Mouse (Mus musculus) fat pad, adult 2 months (tissue): ENCODE results near the gene Dtwd1.
"Not testable (repeated sequence)": the region's sequence is repeated elsewhere in the genome, so short reads cannot be mapped to it uniquely, and the experiment has no call there.

Source experiments
- DNase-seq: peaks from one replicate; pipeline ENCODE4 v3.0.0-alpha.2; 2011; ENCODE audit warnings: low read depth, low spot score; ENCODE audit errors: extremely low read depth

Dtwd1 gene

DNA sequence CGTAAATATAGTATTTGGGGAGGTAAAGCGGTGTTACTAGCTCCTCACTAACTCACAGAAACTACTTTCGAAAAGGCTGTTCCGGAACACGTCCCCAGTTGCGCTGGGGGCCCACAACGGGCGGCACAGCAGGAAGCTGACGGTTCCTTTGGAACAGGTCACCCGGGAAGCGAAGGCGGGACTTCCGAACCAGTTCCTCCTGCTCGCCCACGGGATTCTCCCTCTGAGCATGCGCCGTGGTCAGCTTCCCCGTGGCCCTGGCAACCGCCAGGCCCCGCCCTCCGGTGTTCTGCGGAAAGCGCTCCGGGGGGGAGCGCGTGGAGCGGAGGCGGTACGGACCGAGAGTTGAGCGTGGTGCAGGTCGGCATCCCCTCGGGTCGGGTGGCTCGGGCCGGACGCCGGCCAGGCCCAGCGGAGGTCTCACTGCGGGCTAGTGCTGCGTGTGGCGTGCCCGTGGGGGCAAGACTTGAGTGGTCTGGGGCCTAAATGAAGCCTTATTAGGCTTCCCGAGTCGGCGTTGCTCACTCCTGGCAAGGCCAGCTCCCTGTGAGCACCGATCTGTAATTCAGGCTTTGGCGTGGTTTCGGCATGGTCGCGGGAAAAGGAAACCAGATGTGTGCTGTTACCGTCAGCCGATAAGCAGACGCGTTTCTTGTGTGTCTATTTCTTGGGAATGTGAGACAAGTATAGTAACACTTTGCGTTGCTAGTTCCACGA lies at the start of gene Dtwd1, which contains the start of gene Fam227b:
Gene Dtwd1 (plus strand): TSS at position 287 of the 717 bp plus-strand sequence.
Gene Fam227b (minus strand): TSS at position 150 of the 717 bp plus-strand sequence.
- peak; percentile 69 for DNase-seq

- DNase-seq, result no peak
Observed at GRCm38 (mm10) chr2:126147723-126148122, 4.2 kb upstream of the Dtwd1 start.

DNA sequence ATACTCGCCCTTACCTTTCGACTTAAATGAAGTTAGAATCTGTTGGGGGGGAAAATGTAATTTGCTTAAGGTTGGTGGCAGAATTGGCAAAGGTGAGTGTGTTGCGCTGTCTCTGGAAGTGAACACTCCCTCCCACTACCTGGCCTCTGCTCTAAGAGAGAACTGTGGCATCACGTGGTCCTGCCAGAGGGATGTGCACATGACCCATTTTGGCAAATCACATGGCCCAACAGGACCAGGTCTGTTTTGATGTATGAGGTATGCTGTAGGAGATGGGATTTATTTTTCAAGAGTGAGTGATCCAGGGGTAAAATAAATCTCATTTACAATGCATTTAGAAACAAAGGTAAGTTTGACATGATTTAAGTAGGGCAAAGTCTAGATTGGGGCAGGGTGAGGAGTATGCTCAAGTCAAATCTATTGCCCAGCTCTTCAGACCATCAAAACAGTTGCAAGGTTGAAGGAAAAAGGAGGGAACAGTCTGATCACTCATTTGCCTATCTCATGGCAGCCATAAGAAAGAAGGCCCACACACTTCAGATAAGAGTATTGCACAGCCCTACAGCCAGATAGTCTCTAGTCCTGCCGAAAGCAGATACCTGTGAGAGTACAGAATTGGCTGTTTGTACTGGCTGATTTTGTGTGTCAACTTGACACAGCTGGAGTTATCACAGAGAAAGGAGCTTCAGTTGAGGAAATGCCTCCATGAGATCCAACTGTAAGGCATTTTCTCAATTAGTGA lies 13.5 kb downstream of the Dtwd1 start:
- DNase-seq, result no peak

DNA sequence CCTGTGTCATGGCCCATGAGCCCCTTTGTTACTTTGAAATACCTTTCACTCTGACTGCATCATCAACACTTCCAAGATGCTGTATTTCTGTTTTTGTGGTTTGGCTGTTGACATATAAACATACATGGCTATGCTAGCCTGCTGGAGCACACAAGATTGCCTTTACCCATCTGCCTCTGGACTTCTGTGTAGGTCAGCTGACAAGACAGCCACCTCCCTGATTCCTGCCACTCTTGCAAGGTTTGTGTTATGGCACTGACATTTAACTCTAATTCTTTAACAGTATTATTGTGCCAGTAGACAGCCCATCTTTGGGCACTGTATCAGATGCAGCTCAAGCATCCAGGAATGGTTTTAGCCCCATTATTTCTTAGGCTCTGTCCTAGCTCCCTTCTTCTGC lies 14.4 kb downstream of the Dtwd1 start:
- DNase-seq, result no peak

DNA sequence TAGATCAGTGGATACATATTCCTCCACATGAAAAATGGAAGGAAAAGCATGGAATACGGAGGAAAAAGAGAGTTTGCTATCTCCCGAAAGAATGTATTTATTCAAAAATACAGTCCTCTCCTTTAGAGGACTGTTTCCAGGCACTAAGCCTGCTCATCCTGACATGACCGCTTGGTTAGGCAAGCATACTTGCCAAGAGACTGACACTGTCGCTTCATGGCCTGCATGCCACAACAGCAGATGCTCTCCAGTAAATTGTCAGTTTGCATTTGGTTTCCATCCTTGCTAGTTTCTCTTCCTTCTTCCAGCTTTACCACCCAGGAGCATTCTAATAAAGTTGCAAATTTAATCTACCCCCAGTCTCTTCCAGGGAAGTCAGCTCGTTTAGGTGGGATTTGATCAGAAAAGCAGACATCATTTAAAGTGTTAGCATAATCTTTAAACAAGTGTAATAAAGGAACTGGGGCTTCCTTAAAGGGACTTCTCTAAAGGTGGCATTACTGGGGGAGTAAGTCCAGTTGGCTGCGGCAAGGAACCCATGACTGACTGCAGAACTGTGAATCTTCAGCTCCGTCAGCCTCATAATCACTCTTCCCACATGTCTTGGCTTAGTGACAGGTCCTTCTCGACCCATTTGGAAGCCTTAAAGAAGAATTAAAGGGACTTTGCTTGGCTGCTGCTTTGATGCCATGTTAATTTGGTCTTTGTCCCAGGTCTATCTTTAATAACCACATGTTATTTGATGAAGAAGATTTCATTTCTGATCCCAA lies 15.1 kb downstream of the Dtwd1 start:
- no peak for DNase-seq

DNA sequence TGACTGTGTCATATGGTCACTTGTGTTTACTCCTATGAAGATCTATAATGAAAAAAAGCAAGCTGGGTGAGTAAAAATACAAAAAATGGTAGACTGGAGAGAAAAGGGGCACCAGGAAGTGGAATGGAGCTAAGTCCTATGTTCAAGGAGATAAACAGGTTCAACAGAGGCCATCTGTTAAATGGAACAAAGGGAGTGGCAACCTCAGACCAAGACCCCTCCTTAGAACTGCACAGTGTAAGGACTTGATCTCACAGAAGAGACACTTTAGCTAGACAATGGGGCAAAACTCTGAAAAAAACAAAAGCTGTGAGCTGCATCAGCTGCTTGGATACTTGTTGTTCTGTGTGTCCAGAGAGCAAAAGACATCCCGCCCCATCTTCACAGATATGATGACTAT lies 19.5 kb downstream of the Dtwd1 start:
- no peak for DNase-seq

DNA sequence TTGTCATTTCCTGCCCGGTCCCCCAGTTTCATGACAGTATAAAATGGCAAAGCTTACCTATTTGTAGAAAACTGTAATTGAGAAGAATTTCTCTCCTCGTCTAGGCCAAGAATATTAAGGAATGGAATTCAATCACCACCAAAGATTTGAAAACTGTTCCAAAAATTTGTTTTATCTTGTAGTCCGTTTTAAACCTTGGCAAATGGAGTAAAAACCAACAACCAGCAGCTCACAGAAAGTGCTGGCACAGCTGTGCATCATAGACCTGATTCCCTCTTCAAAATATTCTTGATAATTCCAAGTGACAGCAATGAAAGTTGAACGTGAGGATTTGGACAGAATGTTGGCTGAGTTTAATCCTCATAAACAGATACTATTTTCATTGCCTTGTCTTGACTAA lies 39.4 kb downstream of the Dtwd1 start:
- no peak for DNase-seq

GRCm38 (mm10) chr2:126192129-126192528 lies 40.2 kb downstream of the Dtwd1 start:
- DNase-seq, result no peak

- no peak for DNase-seq
Observed at GRCm38 (mm10) chr2:126195631-126196356, 43.9 kb downstream of the Dtwd1 start.

DNA sequence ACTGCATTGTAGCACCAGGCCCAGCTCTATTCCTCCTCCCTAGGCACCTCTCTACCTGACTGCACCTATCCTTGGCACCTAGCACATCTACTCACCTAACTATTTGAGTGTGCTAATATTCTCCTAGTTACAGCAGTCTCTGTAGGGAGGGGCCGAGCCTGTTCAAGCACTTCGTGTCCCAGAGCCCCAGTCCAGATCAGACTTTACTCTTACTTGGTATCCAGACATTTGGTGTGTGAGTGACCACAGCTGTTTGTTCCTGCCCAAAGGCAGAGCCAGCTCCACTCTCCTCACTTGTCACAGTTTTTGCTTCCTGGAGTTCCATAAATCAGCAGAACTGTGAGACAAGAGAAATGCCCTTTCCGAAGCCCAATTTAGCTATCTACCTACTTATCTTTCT lies 47.0 kb downstream of the Dtwd1 start:
- no peak for DNase-seq

GRCm38 (mm10) chr2:126211011-126211680 lies 59.2 kb downstream of the Dtwd1 start:
- DNase-seq, result no peak

- not testable (repeated sequence) for DNase-seq
Observed at GRCm38 (mm10) chr2:126214800-126215199, 62.9 kb downstream of the Dtwd1 start, which contains the start of gene Gm17555. Gm17555 (plus strand) TSS chr2:126215100.
